Mouse (Mus musculus) midbrain, embryonic 14.5 days (tissue): ENCODE data around the gene Serpina9. TPM values are rescaled to one million over a fixed set of nuclear protein-coding genes. Genes with fewer than 3 reads are reported as not detected.
A peak's percentile ranks its signal among the peaks of the same experiment; 100 is the strongest.

Source experiments
- ATAC-seq: fragments of 200-750 bp; cut with Nextera tagmentation; 2 replicates; pipeline ENCODE4 v1.8.0; 2017; ENCODE audit warnings: moderate number of reproducible peaks, moderate library complexity; ENCODE audit not compliant: low FRiP score, low TSS enrichment
- DNase-seq: peaks from one replicate; pipeline ENCODE4 v3.0.0-alpha.2; 2015
- H3K27ac ChIP-seq: fragments of 300-500 bp; sonication (generic); replicated peaks from 2 replicates; pipeline ENCODE4 v1.5.1; 2014; ENCODE audit warnings: mild to moderate bottlenecking, low read depth, low read length, moderate library complexity
- H3K27me3 ChIP-seq: fragments of 300-500 bp; sonication (generic); 2 replicates; pipeline ENCODE4 v1.6.1; 2014; ENCODE audit warnings: low read length, control low read depth, mixed read lengths; ENCODE audit not compliant: control insufficient read depth, insufficient read depth
- H3K36me3 ChIP-seq: fragments of 300-500 bp; sonication (generic); 2 replicates; pipeline ENCODE4 v1.6.1; 2014; ENCODE audit warnings: low read length, control low read depth; ENCODE audit not compliant: control insufficient read depth, insufficient read depth
- H3K4me1 ChIP-seq: fragments of 300-500 bp; sonication (generic); 2 replicates; pipeline ENCODE4 v1.6.1; 2014; ENCODE audit warnings: mild to moderate bottlenecking, antibody characterized with exemption, low read length, control low read depth; ENCODE audit not compliant: control insufficient read depth, insufficient read depth
- H3K4me2 ChIP-seq: fragments of 300-500 bp; sonication (generic); 2 replicates; pipeline ENCODE4 v1.6.1; 2014; ENCODE audit warnings: mild to moderate bottlenecking, low read length, moderate library complexity
- H3K4me3 ChIP-seq: fragments of 300-500 bp; sonication (generic); replicated peaks from 2 replicates; pipeline ENCODE4 v1.5.1; 2014; ENCODE audit warnings: low read depth, low read length
- H3K9ac ChIP-seq: fragments of 300-500 bp; sonication (generic); replicated peaks from 2 replicates; pipeline ENCODE4 v1.6.1; 2014; ENCODE audit warnings: mild to moderate bottlenecking, low read length, moderate library complexity
- H3K9me3 ChIP-seq: fragments of 300-500 bp; sonication (generic); 2 replicates; pipeline ENCODE4 v1.6.1; 2016; ENCODE audit warnings: low read length, control low read depth, mixed read lengths; ENCODE audit not compliant: control insufficient read depth
- WGBS: fragments of 180-500 bp; shearing (Covaris S2); extraction: QIAGEN DNeasy Blood & Tissue Kit; methylation state at CpG from one replicate; pipeline ENCODE4 v1.1.7; 2014; 5-methylcytosine and 5-hydroxymethylcytosine counted together
- polyA plus RNA-seq: library from polyadenylated mRNA; unstranded; fragments of >200 nt; fragmentation: Nextera tagmentation; extraction: Ambion mirVana; gene quantifications from 2 replicates; pipeline ENCODE4 v1.2.1, GENCODE M21; 2014

The Serpina9 gene
- polyA plus RNA-seq, 1 experiment from 2014 or later: not detected

- WGBS: 91% methylated on average over 3 of the region's 3 CpGs
Observed at GRCm38 (mm10) chr12:104000594-104000993, 13.0 kb downstream of the Serpina9 start.

GRCm38 (mm10) chr12:103999611-104000010 is 13.9 kb downstream of the Serpina9 start:
- no peaks in the 10 kb centered on the region for H3K4me1 ChIP-seq
- H3K4me3 ChIP-seq: no peak overlapping the region
- 77% methylated on average over 8 of the region's 8 CpGs for WGBS
- ATAC-seq: no peak
- no peak overlapping the region for H3K27ac ChIP-seq
- no peaks in the 10 kb centered on the region for H3K9me3 ChIP-seq
- no peak overlapping the region for H3K9ac ChIP-seq
- H3K36me3 ChIP-seq: no peaks in the 10 kb centered on the region
- no peaks in the 10 kb centered on the region for H3K27me3 ChIP-seq
- no peak overlapping the region for H3K4me2 ChIP-seq
- no peak for DNase-seq

More at GRCm38 (mm10) chr12:104000594-104000993, 13.0 kb downstream of the Serpina9 start:
- no peaks in the 10 kb centered on the region for H3K36me3 ChIP-seq
- DNase-seq (no peak), ATAC-seq (no peak)
- no peaks in the 10 kb centered on the region for H3K27me3 ChIP-seq
- no peak overlapping the region for H3K9ac ChIP-seq
- H3K4me2 ChIP-seq: no peak overlapping the region
- H3K27ac ChIP-seq: no peak overlapping the region
- no peaks in the 10 kb centered on the region for H3K9me3 ChIP-seq
- H3K4me3 ChIP-seq: no peak overlapping the region
- no peaks in the 10 kb centered on the region for H3K4me1 ChIP-seq

GRCm38 (mm10) chr12:103996513-103996912 is 17.0 kb downstream of the Serpina9 start:
- no peak for ATAC-seq
- 55% methylated on average over 2 of the region's 2 CpGs for WGBS

GRCm38 (mm10) chr12:103995292-103996072 is 18.1 kb downstream of the Serpina9 start:
- WGBS: 42% methylated on average over 5 of the region's 5 CpGs
- ATAC-seq (peak; percentile 44; the same call in 1 of the 2 replicates), DNase-seq (peak; percentile 87)
- Histone ChIP-seq H3K27me3 (no peaks in the 10 kb centered on the region), H3K9ac (no peak overlapping the region), H3K27ac (no peak overlapping the region), H3K9me3 (no peaks in the 10 kb centered on the region), H3K4me1 (no peaks in the 10 kb centered on the region), H3K4me3 (no peak overlapping the region), H3K4me2 (no peak overlapping the region), H3K36me3 (no peaks in the 10 kb centered on the region)

More at GRCm38 (mm10) chr12:103996513-103996912, 17.0 kb downstream of the Serpina9 start:
- no peaks in the 10 kb centered on the region for H3K9me3 ChIP-seq
- H3K27me3 ChIP-seq: no peaks in the 10 kb centered on the region
- no peak overlapping the region for H3K4me2 ChIP-seq
- no peak overlapping the region for H3K9ac ChIP-seq
- H3K27ac ChIP-seq: no peak overlapping the region
- H3K4me3 ChIP-seq: no peak overlapping the region
- DNase-seq: no peak
- no peaks in the 10 kb centered on the region for H3K4me1 ChIP-seq
- no peaks in the 10 kb centered on the region for H3K36me3 ChIP-seq

- WGBS: 87% methylated on average over 7 of the region's 7 CpGs
- no peaks in the 10 kb centered on the region for H3K27me3 ChIP-seq
Observed at GRCm38 (mm10) chr12:103992945-103993344, 20.6 kb downstream of the Serpina9 start.

GRCm38 (mm10) chr12:103989857-103990256 is 23.7 kb downstream of the Serpina9 start, which contains the start of gene Serpina11:
Gene Serpina11, minus strand, starts transcription at chr12:103989957.
- Histone ChIP-seq H3K4me3 (no peak within 1 kb of the TSS), H3K27ac (no peak within 1 kb of the TSS), H3K27me3 (no peaks in the 10 kb centered on the region), H3K36me3 (no peaks in the 10 kb centered on the region), H3K4me1 (no peaks in the 10 kb centered on the region), H3K9me3 (no peaks in the 10 kb centered on the region), H3K4me2 (no peak within 1 kb of the TSS), H3K9ac (no peak within 1 kb of the TSS)
- 93% methylated on average over 6 of the region's 6 CpGs for WGBS
- no peak for ATAC-seq
- DNase-seq: no peak

More at GRCm38 (mm10) chr12:103992945-103993344, 20.6 kb downstream of the Serpina9 start:
- H3K9ac ChIP-seq: no peak overlapping the region
- no peak for DNase-seq
- no peak overlapping the region for H3K4me2 ChIP-seq
- no peak overlapping the region for H3K4me3 ChIP-seq
- ATAC-seq: no peak
- H3K9me3 ChIP-seq: no peaks in the 10 kb centered on the region
- H3K36me3 ChIP-seq: no peaks in the 10 kb centered on the region
- no peaks in the 10 kb centered on the region for H3K4me1 ChIP-seq
- H3K27ac ChIP-seq: no peak overlapping the region

GRCm38 (mm10) chr12:103989514-103989767 is 24.1 kb downstream of the Serpina9 start:
- 73% methylated on average over 2 of the region's 2 CpGs for WGBS
- no peak overlapping the region for H3K4me2 ChIP-seq
- no peak overlapping the region for H3K4me3 ChIP-seq
- H3K9me3 ChIP-seq: no peaks in the 10 kb centered on the region
- no peaks in the 10 kb centered on the region for H3K27me3 ChIP-seq
- no peak overlapping the region for H3K27ac ChIP-seq
- no peaks in the 10 kb centered on the region for H3K36me3 ChIP-seq
- DNase-seq: no peak
- no peaks in the 10 kb centered on the region for H3K4me1 ChIP-seq
- ATAC-seq: no peak
- no peak overlapping the region for H3K9ac ChIP-seq

- no peak for ATAC-seq
- H3K27ac ChIP-seq: no peak overlapping the region
- no peaks in the 10 kb centered on the region for H3K36me3 ChIP-seq
- whole genome bisulfite sequencing: 68% methylated on average over 14 of the region's 14 CpGs
- no peaks in the 10 kb centered on the region for H3K9me3 ChIP-seq
- H3K4me1 ChIP-seq: no peaks in the 10 kb centered on the region
- H3K9ac ChIP-seq: no peak overlapping the region
- H3K4me3 ChIP-seq: no peak overlapping the region
- no peaks in the 10 kb centered on the region for H3K27me3 ChIP-seq
- H3K4me2 ChIP-seq: no peak overlapping the region
- peak; percentile 9 for DNase-seq
Observed at GRCm38 (mm10) chr12:103988754-103989513, 24.6 kb downstream of the Serpina9 start.
